Mouse (Mus musculus): ENCODE data around the gene Aspg. TPM values are rescaled to one million over a fixed set of nuclear protein-coding genes. Genes with fewer than 3 reads are reported as not detected.
A peak's percentile ranks its signal among the peaks of the same experiment; 100 is the strongest.

Gene Aspg
- polyA plus RNA-seq, 1 experiment from 2014 or later: 0.66 TPM

MicroRNAs encoded within 50 kb of the gene (microRNA counts, 519-probe panel; counts per million panel counts)
- microRNA mmu-miR-203: 930 counts per million, percentile 58 among the panel's probes with 10 or more counts

Small RNA genes within 50 kb of the gene (microRNA-seq; reads per million reads assigned to microRNA genes)
- gene Mir203 (2,322 reads per million, percentile 84 among the genes with 10 or more reads in this experiment), gene Mir3073a (not detected), gene Mir3073b (not detected)

Other genes starting within 250 kb of the Aspg start
- gene Ppp1r13b, start 198.6 kb upstream of the Aspg start, polyA plus RNA-seq (2016; fragmentation: Nextera tagmentation; extraction: Ambion mirVana): 18.5 and 21.4 TPM in 2 replicates
- 524 and 615 TPM in 2 replicates for gene Atp5mpl, start 139.7 kb upstream of the Aspg start, polyA plus RNA-seq (2016; fragmentation: Nextera tagmentation; extraction: Ambion mirVana)
- gene Tdrd9, start 135.1 kb upstream of the Aspg start, polyA plus RNA-seq (2016; fragmentation: Nextera tagmentation; extraction: Ambion mirVana): 0.36 and 0.63 TPM in 2 replicates
- gene Rd3l, start 125.4 kb upstream of the Aspg start, polyA plus RNA-seq (2016; fragmentation: Nextera tagmentation; extraction: Ambion mirVana): not detected in 2 replicates
- gene Kif26a, start 39.5 kb downstream of the Aspg start, polyA plus RNA-seq (2016; fragmentation: Nextera tagmentation; extraction: Ambion mirVana): 5.0 and 5.1 TPM in 2 replicates

Data from hindbrain, embryonic 12.5 days (tissue).